Mouse (Mus musculus) adipocyte (in vitro differentiated cells): ENCODE data around the gene Fam193a.

ENCODE experiments used
- DNase-seq: peaks from one replicate; pipeline ENCODE4 v3.0.0-alpha.2; 2016; ENCODE audit warnings: low spot score

Gene Fam193a

GRCm38 (mm10) chr5:34369341-34370021 lies at the start of gene Fam193a:
Fam193a (plus strand) TSS chr5:34369933.
- DNase-seq = peak; percentile 94

GRCm38 (mm10) chr5:34321236-34321635 lies 48.5 kb upstream of the Fam193a start:
- DNase-seq = no peak

GRCm38 (mm10) chr5:34325286-34325685 lies 44.4 kb upstream of the Fam193a start:
- no peak for DNase-seq

- peak; percentile 78 for DNase-seq
Observed at GRCm38 (mm10) chr5:34326249-34326691, 43.5 kb upstream of the Fam193a start.

- no peak for DNase-seq
Observed at GRCm38 (mm10) chr5:34326875-34327576, 42.7 kb upstream of the Fam193a start.

GRCm38 (mm10) chr5:34330136-34330535 lies 39.6 kb upstream of the Fam193a start:
- DNase-seq = no peak

- DNase-seq = no peak
Observed at GRCm38 (mm10) chr5:34334081-34334480, 35.7 kb upstream of the Fam193a start.

GRCm38 (mm10) chr5:34335539-34336096 lies 34.1 kb upstream of the Fam193a start:
- DNase-seq = peak; percentile 64

GRCm38 (mm10) chr5:34336097-34336774 lies 33.5 kb upstream of the Fam193a start, which contains the start of gene Rnf4:
Rnf4 (plus strand) TSS chr5:34336289.
- peak; percentile 99 for DNase-seq

- peak; percentile 90 for DNase-seq
Observed at GRCm38 (mm10) chr5:34336775-34337450, 32.8 kb upstream of the Fam193a start.

GRCm38 (mm10) chr5:34340246-34340645 lies 29.5 kb upstream of the Fam193a start:
- DNase-seq = no peak

- DNase-seq = no peak
Observed at GRCm38 (mm10) chr5:34352084-34352631, 17.6 kb upstream of the Fam193a start.

GRCm38 (mm10) chr5:34360261-34360660 lies 9.5 kb upstream of the Fam193a start:
- DNase-seq = no peak

- no peak for DNase-seq
Observed at GRCm38 (mm10) chr5:34363115-34363514, 6.6 kb upstream of the Fam193a start.

GRCm38 (mm10) chr5:34368551-34369290 lies 1.0 kb upstream of the Fam193a start:
- DNase-seq = no peak

- peak; percentile 34 for DNase-seq
Observed at GRCm38 (mm10) chr5:34370022-34370823, 490 bp downstream of the Fam193a start.

- no peak for DNase-seq
Observed at GRCm38 (mm10) chr5:34370840-34371239, 1.1 kb downstream of the Fam193a start.

- no peak for DNase-seq
Observed at GRCm38 (mm10) chr5:34372141-34372540, 2.4 kb downstream of the Fam193a start.

- no peak for DNase-seq
Observed at GRCm38 (mm10) chr5:34372541-34372940, 2.8 kb downstream of the Fam193a start.

- no peak for DNase-seq
Observed at GRCm38 (mm10) chr5:34378787-34379186, 9.1 kb downstream of the Fam193a start.
